ENCODE assay signal across 26 mouse cellular contexts in genomic region chr16:14309833-14310232, GRCm38 (mm10). TPM values are rescaled to one million over a fixed set of nuclear protein-coding genes. Genes with fewer than 3 reads are reported as not detected.
DNase-seq lines count a peak whose midpoint lies in the region; ATAC-seq and TF ChIP-seq lines count a peak whose summit lies in the region.
"Had no signal": no experiment of that assay in that cellular context is flagged by ENCODE, and none has a peak within 500 bp of the region (broad histone marks: within the 10 kb centered on the region; RNA-seq: fewer than 3 reads in every experiment).

No protein-coding gene starts in this region.

- peaks cover 55% of the 10 kb centered on the region for H3K4me1 ChIP-seq in G1E (ENCODE audit: insufficient read depth, low read depth, low read length)
- peaks cover 24% of the 10 kb centered on the region for H3K4me1 ChIP-seq in liver, embryonic 11.5 days (replicated peaks; ENCODE audit: control insufficient read depth, insufficient read depth, low read length)
- H3K4me1 ChIP-seq in liver, embryonic 16.5 days (ENCODE audit: control insufficient read depth, low read depth, low read length), result peaks cover 43% of the 10 kb centered on the region
- H3K4me1 ChIP-seq in kidney, embryonic 14.5 days (ENCODE audit: control insufficient read depth, insufficient read depth, low read length), result no peaks in the 10 kb centered on the region
- H3K4me1 ChIP-seq: embryonic facial prominence, embryonic 12.5 days; midbrain, embryonic 12.5 days; neural tube, embryonic 13.5 days had no signal

- H3K27ac ChIP-seq in liver, embryonic 11.5 days (ENCODE audit: low read depth, low read length), result no peak overlapping the region; the same call in 1 of the 2 replicates
- peak overlapping the region; percentile 80 for H3K27ac ChIP-seq in liver, embryonic 16.5 days (ENCODE audit: low read length)
- H3K27ac ChIP-seq in kidney, embryonic 14.5 days (ENCODE audit: low read depth, low read length), result no peak overlapping the region
- H3K27ac ChIP-seq: embryonic facial prominence, embryonic 12.5 days; forebrain, embryonic 13.5 days; kidney, postnatal 0 days; midbrain, embryonic 12.5 days; neural tube, embryonic 13.5 days; stomach, postnatal 0 days had no signal

- no peaks in the 10 kb centered on the region for H3K27me3 ChIP-seq in G1E (ENCODE audit: insufficient read depth, low read length)
- H3K27me3 ChIP-seq in liver, embryonic 11.5 days (replicated peaks; ENCODE audit: control insufficient read depth, insufficient read depth, low read length), result no peaks in the 10 kb centered on the region
- H3K27me3 ChIP-seq in liver, embryonic 16.5 days (ENCODE audit: control insufficient read depth, insufficient read depth, low read depth, low read length), result no peaks in the 10 kb centered on the region
- H3K27me3 ChIP-seq in kidney, embryonic 14.5 days (ENCODE audit: control insufficient read depth, insufficient read depth, low read length), result no peaks in the 10 kb centered on the region
- H3K27me3 ChIP-seq: embryonic facial prominence, embryonic 12.5 days; forebrain, embryonic 13.5 days; megakaryocyte, embryonic 14.5 days; midbrain, embryonic 12.5 days; neural tube, embryonic 13.5 days had no signal

- H3K9ac ChIP-seq in liver, embryonic 11.5 days (ENCODE audit: low read depth, low read length), result no peak overlapping the region
- peak overlapping the region; percentile 20; the same call in 1 of the 2 replicates for H3K9ac ChIP-seq in liver, embryonic 16.5 days (ENCODE audit: low read depth, low read length)
- no peak overlapping the region for H3K9ac ChIP-seq in kidney, embryonic 14.5 days (ENCODE audit: low read depth, low read length)
- H3K9ac ChIP-seq: embryonic facial prominence, embryonic 12.5 days; forebrain, embryonic 13.5 days; midbrain, embryonic 12.5 days; neural tube, embryonic 13.5 days had no signal

- H3K4me2 ChIP-seq in liver, embryonic 11.5 days, result peak overlapping the region; percentile 31; the same call in 1 of the 2 replicates
- peak overlapping the region; percentile 37 for H3K4me2 ChIP-seq in liver, embryonic 16.5 days (ENCODE audit: low read depth, low read length)
- no peak overlapping the region for H3K4me2 ChIP-seq in kidney, embryonic 14.5 days (replicated peaks; ENCODE audit: low read depth, low read length)
- H3K4me2 ChIP-seq: embryonic facial prominence, embryonic 12.5 days; forebrain, embryonic 13.5 days; midbrain, embryonic 12.5 days; neural tube, embryonic 13.5 days had no signal

- DNase-seq in G1E (ENCODE audit: low spot score), result peak; percentile 37
- DNase-seq in c-Kit-negative CD71-positive TER-119-positive erythroid progenitor cells, embryonic 14.5 days (ENCODE audit: low read depth, low spot score), result peak; percentile 32
- no peak for DNase-seq in liver, embryonic 11.5 days (ENCODE audit: low spot score)
- no peak for DNase-seq in heart, adult 8-10 months (ENCODE audit: low spot score)
- no peak for DNase-seq in heart, adult 11 months
- DNase-seq: adrenal gland, postnatal 14 days; B cell, adult 2 months; cerebellum, adult 8-10 months; cerebellum, postnatal 25 days; gastrocnemius, postnatal 14 days; heart, postnatal 14 days; layer of hippocampus, adult 9-11 months; lung, postnatal 36 days; right cerebral cortex, postnatal 4 days; thymus, adult 18-20 months; thymus, postnatal 25 days had no signal

- no peak for TF ChIP-seq CTCF in G1E (IDR thresholded peaks at IDR 0.05; ENCODE audit: low read depth, low read length)

- peaks cover 81% of the 10 kb centered on the region for H3K36me3 ChIP-seq in G1E (replicated peaks)
- H3K36me3 ChIP-seq in liver, embryonic 11.5 days (ENCODE audit: control insufficient read depth, insufficient read depth, low read length), result peaks cover 7% of the 10 kb centered on the region
- H3K36me3 ChIP-seq in liver, embryonic 16.5 days (ENCODE audit: control insufficient read depth, insufficient read depth), result peaks cover 11% of the 10 kb centered on the region
- H3K36me3 ChIP-seq in kidney, embryonic 14.5 days (ENCODE audit: control insufficient read depth, insufficient read depth, low read length), result peaks cover 65% of the 10 kb centered on the region

- no peaks in the 10 kb centered on the region for H3K9me3 ChIP-seq in G1E (replicated peaks)
- H3K9me3 ChIP-seq in liver, embryonic 11.5 days (ENCODE audit: control insufficient read depth, low read length), result no peaks in the 10 kb centered on the region
- H3K9me3 ChIP-seq in liver, embryonic 16.5 days (replicated peaks; ENCODE audit: control insufficient read depth, low read length), result no peaks in the 10 kb centered on the region
- no peaks in the 10 kb centered on the region for H3K9me3 ChIP-seq in kidney, embryonic 14.5 days (ENCODE audit: control insufficient read depth, low read length)
- H3K9me3 ChIP-seq: embryonic facial prominence, embryonic 12.5 days; forebrain, embryonic 13.5 days; megakaryocyte, embryonic 14.5 days; midbrain, embryonic 12.5 days; neural tube, embryonic 13.5 days had no signal

- ATAC-seq in G1E (ENCODE audit: extremely low read depth, insufficient number of reproducible peaks, low FRiP score, poor library complexity, severe bottlenecking), result peak; percentile 32; the same call in 1 of the 2 replicates
- ATAC-seq in liver, embryonic 11.5 days (replicated peaks; ENCODE audit: low FRiP score), result peak; percentile 68
- peak; percentile 62 for ATAC-seq in liver, embryonic 16.5 days (ENCODE audit: low read depth)
- no peak for ATAC-seq in kidney, embryonic 14.5 days (ENCODE audit: low FRiP score, low TSS enrichment)
- ATAC-seq: forebrain, embryonic 13.5 days; hindbrain, embryonic 16.5 days had no signal

- 39% methylated on average over 3 of the region's 3 CpGs for WGBS in liver, embryonic 11.5 days
- 21% methylated on average over 3 of the region's 3 CpGs for whole genome bisulfite sequencing in liver, embryonic 16.5 days (ENCODE audit: insufficient replicate concordance)
- WGBS in kidney, embryonic 14.5 days, result 94% methylated on average over 3 of the region's 3 CpGs

- H3K4me3 ChIP-seq in G1E (ENCODE audit: low read depth, low read length), result no peak overlapping the region
- no peak overlapping the region for H3K4me3 ChIP-seq in liver, embryonic 11.5 days (ENCODE audit: low read depth, low read length)
- H3K4me3 ChIP-seq in liver, embryonic 16.5 days (ENCODE audit: low read depth, low read length), result peak overlapping the region; percentile 1; the same call in 1 of the 2 replicates
- no peak overlapping the region for H3K4me3 ChIP-seq in kidney, embryonic 14.5 days (ENCODE audit: low read length)
- H3K4me3 ChIP-seq: embryonic facial prominence, embryonic 12.5 days; forebrain, embryonic 13.5 days; megakaryocyte, embryonic 14.5 days; midbrain, embryonic 12.5 days; neural tube, embryonic 13.5 days had no signal

RNA-seq across cellular contexts. Expression of gene Fopnl, which starts 7.4 kb away (rescaled TPM):
- total RNA-seq in G1E (2014; fragmentation: Nextera tagmentation) (59.0 and 59.7 TPM in 2 replicates), G1E (2017) (73.1 and 76.6 TPM in 2 replicates)
- 4.9 and 5.1 TPM in 2 replicates for polyA plus RNA-seq in G1E (2012)
- 106 and 107 TPM in 2 replicates for polyA plus RNA-seq in liver, embryonic 11.5 days (2014; fragmentation: Nextera tagmentation; extraction: Ambion mirVana)
- polyA plus RNA-seq in liver, embryonic 16.5 days (2015; fragmentation: Nextera tagmentation; extraction: Ambion mirVana), result 52.8 and 59.7 TPM in 2 replicates
- 10 to 100 TPM; 61.1 to 70.9 (median 64.9) TPM for total RNA-seq in heart, adult 8-10 months (2022)
- 166 and 186 TPM in 2 replicates for polyA plus RNA-seq in kidney, embryonic 14.5 days (2014; fragmentation: Nextera tagmentation; extraction: Ambion mirVana)

RNA-seq across cellular contexts. Expression of gene Myh11, which starts 18.7 kb away (rescaled TPM):
- not detected in 2 replicates for total RNA-seq in G1E (2014; fragmentation: Nextera tagmentation)
- 0.22 TPM in 1 of 2 replicates, not detected in the other for total RNA-seq in G1E (2017)
- polyA plus RNA-seq in G1E (2012), result 0.01 TPM in 1 of 2 replicates, not detected in the other
- 0.84 and 0.90 TPM in 2 replicates for polyA plus RNA-seq in liver, embryonic 11.5 days (2014; fragmentation: Nextera tagmentation; extraction: Ambion mirVana)
- 0.60 and 1.7 TPM in 2 replicates for polyA plus RNA-seq in liver, embryonic 16.5 days (2015; fragmentation: Nextera tagmentation; extraction: Ambion mirVana)
- total RNA-seq in heart, adult 8-10 months (2022), result 10 to 100 TPM; 17.3 to 28.2 (median 21.5) TPM
- 0.91 and 3.5 TPM in 2 replicates for polyA plus RNA-seq in kidney, embryonic 14.5 days (2014; fragmentation: Nextera tagmentation; extraction: Ambion mirVana)

RNA-seq across cellular contexts. Expression of gene Abcc1, which starts 51.5 kb away (rescaled TPM):
- total RNA-seq in G1E (2014; fragmentation: Nextera tagmentation) (49.0 and 69.5 TPM in 2 replicates), G1E (2017) (32.6 and 36.8 TPM in 2 replicates)
- 4.0 and 5.1 TPM in 2 replicates for polyA plus RNA-seq in G1E (2012)
- polyA plus RNA-seq in liver, embryonic 11.5 days (2014; fragmentation: Nextera tagmentation; extraction: Ambion mirVana), result 9.8 and 10.0 TPM in 2 replicates
- polyA plus RNA-seq in liver, embryonic 16.5 days (2015; fragmentation: Nextera tagmentation; extraction: Ambion mirVana), result 2.1 and 3.0 TPM in 2 replicates
- total RNA-seq in heart, adult 8-10 months (2022), result 10 to 100 TPM; 15.7 to 25.5 (median 21.1) TPM
- 9.1 and 13.6 TPM in 2 replicates for polyA plus RNA-seq in kidney, embryonic 14.5 days (2014; fragmentation: Nextera tagmentation; extraction: Ambion mirVana)

Comparison
In these comparisons a context has a peak if more than half of its experiments do, and no peak if none do; other contexts are left out.
1. DNase-seq: peak in G1E (single experiment) and c-Kit-negative CD71-positive TER-119-positive erythroid progenitor cells, embryonic 14.5 days (single experiment); none in liver, embryonic 11.5 days (single experiment), heart, adult 8-10 months (single experiment) and heart, adult 11 months (single experiment).